Mouse (Mus musculus): Measurements from ENCODE around the gene Msrb3. TPM values are rescaled to one million over a fixed set of nuclear protein-coding genes. Genes with fewer than 3 reads are reported as not detected.

Gene Msrb3
- total and polyA plus RNA-seq, 3 experiments, result not detected

GRCm38 (mm10) chr10:120811796-120812443, 87.0 kb downstream of the Msrb3 start:
- H3K79me2 ChIP-seq (replicated peaks; ENCODE audit: control insufficient read depth, extremely low read depth, insufficient read depth, poor library complexity, severe bottlenecking), result no peaks in the 10 kb centered on the region
- DNase-seq (ENCODE audit: extremely low read depth), result no peak
- no peaks in the 10 kb centered on the region for H3K4me1 ChIP-seq (ENCODE audit: control insufficient read depth in 1 of 2, insufficient read depth in 2 of 2)
- no peak overlapping the region for H3K4me2 ChIP-seq (ENCODE audit: insufficient read depth, low read depth, poor library complexity, severe bottlenecking)
- H3K9ac ChIP-seq (ENCODE audit: insufficient read depth, low read depth), result no peak overlapping the region
- no peak overlapping the region for H3K4me3 ChIP-seq (replicated peaks in 1 of 3; ENCODE audit: low read depth in 2 of 3, low read length in 2 of 3, poor library complexity in 1 of 3)
- dilution Hi-C loops (cut with MboI; ENCODE audit: extremely low pct_ligation_motif_present, extremely low pct_unique_long_range_greater_than_20kb, low sequenced_read_pairs), result no loop called here
- in situ Hi-C loops (cut with MboI; ENCODE audit: low pct_ligation_motif_present, low pct_unique_long_range_greater_than_20kb, low sequenced_read_pairs), result no loop called here
- no peaks in the 10 kb centered on the region for H3K27me3 ChIP-seq (replicated peaks)
- no peaks in the 10 kb centered on the region for H3K36me3 ChIP-seq (replicated peaks in 1 of 2; ENCODE audit: control insufficient read depth in 1 of 2, insufficient read depth in 1 of 2, low read length in 1 of 2)
- TF ChIP-seq NELFE (IDR thresholded peaks at IDR 0.05; ENCODE audit: low read depth, low read length), result no peak
- no peak for TF ChIP-seq E2F4 (IDR thresholded peaks at IDR 0.05; ENCODE audit: insufficient replicate concordance, low read depth, low read length)
- TF ChIP-seq JUND (conservative IDR thresholded peaks at IDR 0.05; ENCODE audit: low read depth, low read length), result no peak
- no peak for TF ChIP-seq MXI1 (IDR thresholded peaks at IDR 0.05; ENCODE audit: low read depth, low read length)
- TF ChIP-seq CHD2 (IDR thresholded peaks at IDR 0.05; ENCODE audit: low read length), result no peak
- no peak for TF ChIP-seq MAZ (IDR thresholded peaks at IDR 0.05; ENCODE audit: low read depth, low read length)
- no peak for TF ChIP-seq SMC3 (IDR thresholded peaks at IDR 0.05; ENCODE audit: low read depth, low read length)
- TF ChIP-seq UBTF (IDR thresholded peaks at IDR 0.05; ENCODE audit: low read depth, low read length), result no peak
- no peak for TF ChIP-seq MEF2A (IDR thresholded peaks at IDR 0.05; ENCODE audit: borderline replicate concordance, low read depth, low read length)
- no peak for TF ChIP-seq JUN (IDR thresholded peaks at IDR 0.05; ENCODE audit: insufficient read depth, low read depth, low read length)
- no peak for TF ChIP-seq CTCF (conservative IDR thresholded peaks at IDR 0.05 in 1 of 2, IDR thresholded peaks at IDR 0.05 in 1 of 2; ENCODE audit: low read depth in 2 of 2, low read length in 2 of 2)
- H3K9me3 ChIP-seq (replicated peaks; ENCODE audit: low read length), result peaks cover 26% of the 10 kb centered on the region
- no peak overlapping the region for H3K27ac ChIP-seq (ENCODE audit: insufficient read depth, low read depth)

- no peaks in the 10 kb centered on the region for H3K36me3 ChIP-seq (replicated peaks in 1 of 2; ENCODE audit: control insufficient read depth in 1 of 2, insufficient read depth in 1 of 2, low read length in 1 of 2)
- H3K9me3 ChIP-seq (replicated peaks; ENCODE audit: low read length), result peaks cover 27% of the 10 kb centered on the region
- H3K27me3 ChIP-seq (replicated peaks), result no peaks in the 10 kb centered on the region
- in situ Hi-C loops (cut with MboI; ENCODE audit: low pct_ligation_motif_present, low pct_unique_long_range_greater_than_20kb, low sequenced_read_pairs), result no loop called here
- TF ChIP-seq MAX (IDR thresholded peaks at IDR 0.05; ENCODE audit: low read length), result no peak
- no peak for TF ChIP-seq IRF4 (IDR thresholded peaks at IDR 0.05; ENCODE audit: low read depth, low read length)
- TF ChIP-seq ZC3H11A (IDR thresholded peaks at IDR 0.05; ENCODE audit: low read depth, low read length), result no peak
- no peak for TF ChIP-seq JUN (IDR thresholded peaks at IDR 0.05; ENCODE audit: insufficient read depth, low read depth, low read length)
- TF ChIP-seq MAFK (IDR thresholded peaks at IDR 0.05; ENCODE audit: insufficient replicate concordance, low read length), result no peak
- H3K9ac ChIP-seq (ENCODE audit: insufficient read depth, low read depth), result no peak overlapping the region
- H3K27ac ChIP-seq (ENCODE audit: insufficient read depth, low read depth), result no peak overlapping the region
- no peak overlapping the region for H3K4me2 ChIP-seq (ENCODE audit: insufficient read depth, low read depth, poor library complexity, severe bottlenecking)
- no peaks in the 10 kb centered on the region for H3K4me1 ChIP-seq (ENCODE audit: control insufficient read depth in 1 of 2, insufficient read depth in 2 of 2)
- DNase-seq (ENCODE audit: extremely low read depth), result no peak
- dilution Hi-C loops (cut with MboI; ENCODE audit: extremely low pct_ligation_motif_present, extremely low pct_unique_long_range_greater_than_20kb, low sequenced_read_pairs), result no loop called here
- no peaks in the 10 kb centered on the region for H3K79me2 ChIP-seq (replicated peaks; ENCODE audit: control insufficient read depth, extremely low read depth, insufficient read depth, poor library complexity, severe bottlenecking)
- no peak overlapping the region for H3K4me3 ChIP-seq (replicated peaks in 1 of 3; ENCODE audit: low read depth in 2 of 3, low read length in 2 of 3, poor library complexity in 1 of 3)
Observed at GRCm38 (mm10) chr10:120810832-120811571, 87.9 kb downstream of the Msrb3 start.
